In the genomic region with DNA sequence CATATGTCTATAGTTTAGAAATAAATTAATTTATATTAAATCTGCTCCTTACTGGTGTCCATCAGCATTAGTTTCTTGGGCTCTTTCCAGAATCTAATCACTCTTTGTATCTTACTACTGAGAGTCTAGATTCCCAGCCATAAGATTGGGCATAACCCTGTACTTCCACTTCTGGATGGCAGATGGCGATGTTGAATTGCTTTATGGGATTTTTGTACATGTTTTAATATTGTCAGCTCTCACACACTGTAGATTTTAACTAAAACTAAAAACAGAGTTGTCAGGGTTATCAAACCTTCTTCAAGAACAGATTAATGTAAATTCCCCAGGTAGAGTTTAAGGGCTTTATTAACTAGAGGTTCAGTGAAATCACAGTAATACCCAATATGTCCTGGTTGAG, we compare ENCODE assay signal across 10 mouse cellular contexts.
DNase-seq lines count a peak whose midpoint lies in the region; ATAC-seq lines count a peak whose summit lies in the region.
"Had no signal": no experiment of that assay in that cellular context is flagged by ENCODE, and none has a peak within 500 bp of the region (broad histone marks: within the 10 kb centered on the region; RNA-seq: fewer than 3 reads in every experiment).

No protein-coding gene starts in this region.

- no peak for ATAC-seq in erythroblast, adult 5-6 weeks (replicated peaks; ENCODE audit: low FRiP score, poor library complexity, severe bottlenecking)
- ATAC-seq in granulocyte monocyte progenitor cell, adult 5-6 weeks (replicated peaks; ENCODE audit: poor library complexity, severe bottlenecking), result no peak

- peak; percentile 3 to 17 for DNase-seq in cerebellum, postnatal 36 days
- DNase-seq in cerebellum, adult 11-12 months, result no peak
- peak; percentile 15 for DNase-seq in kidney, postnatal 10 days
- DNase-seq in kidney, postnatal 14 days, result no peak
- peak; percentile 38 to 43 for DNase-seq in right cerebral cortex, adult 2 months (ENCODE audit: low spot score in 2 of 2)
- no peak for DNase-seq in right cerebral cortex, postnatal 25 days
- DNase-seq: gastrocnemius, postnatal 10 days; thymus, adult 18-20 months had no signal

Comparison
In these comparisons a context has a peak if more than half of its experiments do, and no peak if none do; other contexts are left out.
1. DNase-seq: peak in cerebellum, postnatal 36 days (2 of 2), kidney, postnatal 10 days (single experiment) and right cerebral cortex, adult 2 months (2 of 2); none in cerebellum, adult 11-12 months (single experiment), kidney, postnatal 14 days (single experiment) and right cerebral cortex, postnatal 25 days (single experiment).